Mouse (Mus musculus): ENCODE measurements around the gene Sdc1. TPM values are rescaled to one million over a fixed set of nuclear protein-coding genes. Genes with fewer than 3 reads are reported as not detected.

Gene Sdc1
- polyA plus RNA-seq, 1 experiment from 2014 or later, result 175 TPM

DNA sequence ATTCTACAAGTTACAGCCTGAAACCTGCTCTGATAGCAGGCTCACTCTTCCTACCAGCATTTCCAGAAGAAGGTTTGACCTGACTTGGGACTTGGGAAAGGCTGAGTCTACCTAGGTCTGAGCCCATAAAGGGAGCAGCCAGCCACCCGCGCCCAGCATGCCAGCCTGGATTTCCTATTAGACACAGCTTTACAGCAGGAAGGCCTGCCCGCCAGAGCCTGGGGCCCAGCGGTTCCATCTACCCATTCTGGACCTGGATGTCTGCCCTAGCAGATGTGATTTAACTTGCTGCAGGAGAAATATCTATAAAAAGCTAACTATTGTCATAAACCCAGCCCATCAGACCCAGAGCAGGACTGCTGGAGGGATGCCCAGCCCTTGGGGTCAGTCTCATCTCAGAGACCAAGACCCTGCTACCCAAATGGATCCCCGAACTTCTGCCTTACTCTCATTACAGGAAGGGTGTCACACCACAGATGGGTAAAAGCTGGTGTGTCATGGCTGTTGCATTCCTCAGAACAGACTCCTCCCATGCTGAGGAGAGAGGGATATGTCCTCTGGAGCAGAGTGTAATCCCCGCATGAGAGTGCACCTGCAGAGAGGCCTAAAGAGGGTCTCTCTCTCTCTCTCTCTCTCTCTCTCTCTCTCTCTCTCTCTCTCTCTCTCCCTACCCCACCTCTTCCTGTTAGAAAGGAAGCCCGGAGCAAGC lies 54.0 kb downstream of the Sdc1 start:
- Histone ChIP-seq H3K27me3 (ENCODE audit: control insufficient read depth, insufficient read depth, low read length) (no peaks in the 10 kb centered on the region), H3K4me2 (replicated peaks; ENCODE audit: low read depth) (no peak overlapping the region), H3K36me3 (ENCODE audit: control insufficient read depth, insufficient read depth, low read length) (no peaks in the 10 kb centered on the region), H3K9ac (ENCODE audit: low read length) (no peak overlapping the region), H3K27ac (replicated peaks) (no peak overlapping the region), H3K9me3 (ENCODE audit: control insufficient read depth, low read length) (no peaks in the 10 kb centered on the region), H3K4me1 (replicated peaks; ENCODE audit: control insufficient read depth, insufficient read depth) (no peaks in the 10 kb centered on the region), H3K4me3 (ENCODE audit: low read depth, low read length) (no peak overlapping the region)
- WGBS, result 64% methylated on average over 7 of the region's 7 CpGs
- TF ChIP-seq CTCF (IDR thresholded peaks at IDR 0.05; ENCODE audit: low read depth) (no peak), EP300 (optimal IDR thresholded peaks at IDR 0.05) (no peak)
- DNase-seq (ENCODE audit: low spot score) (no peak), ATAC-seq (ENCODE audit: low FRiP score, low TSS enrichment) (no peak)

DNA sequence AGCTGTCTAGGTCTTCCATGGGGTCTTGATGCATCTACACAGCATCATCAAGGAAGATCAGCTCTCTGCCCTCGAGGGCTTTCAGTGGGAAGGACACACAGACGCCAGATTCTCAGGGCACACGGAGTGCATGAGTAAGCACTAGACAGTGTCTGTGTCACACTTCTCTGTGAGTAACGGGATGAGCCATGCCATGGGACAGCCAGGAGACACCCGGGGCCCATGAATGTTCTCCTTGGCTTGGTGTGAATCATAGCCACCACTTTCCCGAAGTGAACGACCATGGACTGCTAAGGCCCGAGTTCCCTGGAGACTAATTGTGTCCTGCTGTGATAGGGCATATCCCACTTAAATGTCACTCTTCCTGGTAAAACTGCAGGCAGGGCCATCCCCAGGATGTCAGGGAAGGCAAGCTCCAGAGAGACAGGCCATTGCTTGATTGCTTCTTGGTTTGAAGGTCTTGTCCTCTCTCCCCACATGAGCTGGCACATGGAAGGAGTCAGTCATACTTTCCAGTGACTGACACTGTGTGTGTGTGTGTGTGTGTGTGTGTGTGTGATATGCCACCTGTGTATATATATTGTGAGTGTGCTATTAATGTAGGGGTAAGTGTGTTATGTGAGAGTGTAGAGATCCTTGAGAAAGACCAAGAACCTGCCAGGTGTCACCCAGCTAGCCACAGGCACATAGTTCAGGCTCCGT lies 56.0 kb downstream of the Sdc1 start:
- Histone ChIP-seq H3K9ac (ENCODE audit: low read length) (no peak overlapping the region), H3K36me3 (ENCODE audit: control insufficient read depth, insufficient read depth, low read length) (no peaks in the 10 kb centered on the region), H3K9me3 (ENCODE audit: control insufficient read depth, low read length) (no peaks in the 10 kb centered on the region), H3K4me3 (ENCODE audit: low read depth, low read length) (no peak overlapping the region), H3K4me2 (replicated peaks; ENCODE audit: low read depth) (no peak overlapping the region), H3K4me1 (replicated peaks; ENCODE audit: control insufficient read depth, insufficient read depth) (no peaks in the 10 kb centered on the region), H3K27me3 (ENCODE audit: control insufficient read depth, insufficient read depth, low read length) (no peaks in the 10 kb centered on the region), H3K27ac (replicated peaks) (no peak overlapping the region)
- 88% methylated on average over 9 of the region's 9 CpGs for WGBS
- DNase-seq (ENCODE audit: low spot score) (no peak), ATAC-seq (ENCODE audit: low FRiP score, low TSS enrichment) (no peak)
- TF ChIP-seq CTCF (IDR thresholded peaks at IDR 0.05; ENCODE audit: low read depth) (no peak), EP300 (optimal IDR thresholded peaks at IDR 0.05) (no peak)

DNA sequence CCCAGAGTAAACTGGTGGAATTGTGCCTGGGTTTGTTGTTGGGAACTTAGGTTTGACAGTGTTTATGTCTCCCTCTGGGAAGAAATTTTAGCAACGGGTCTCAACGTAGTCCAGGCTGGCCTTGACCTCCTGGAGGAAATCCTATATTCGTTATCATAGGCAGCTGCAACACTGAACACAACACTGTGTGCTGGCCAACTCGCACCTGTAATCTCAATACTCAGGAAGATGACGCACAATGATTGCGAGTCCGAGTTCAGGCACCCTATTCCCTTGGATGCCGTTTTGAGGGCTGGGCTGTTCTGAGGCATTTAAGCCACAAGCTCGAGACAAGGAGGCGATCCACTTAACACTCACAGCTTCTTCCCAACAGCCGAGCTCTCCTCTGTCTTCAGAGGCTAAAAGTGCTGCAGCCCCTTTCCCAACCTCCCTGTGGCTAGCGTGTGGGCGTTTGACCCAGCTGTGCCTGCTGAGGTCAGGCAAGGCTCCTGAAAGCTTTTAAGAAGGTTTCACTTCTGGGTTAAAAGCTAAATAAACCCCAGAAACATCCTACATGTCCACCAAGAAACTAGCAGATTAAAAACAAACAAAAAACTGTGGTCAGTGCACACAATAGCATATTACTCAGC lies 58.0 kb downstream of the Sdc1 start:
- 56% methylated on average over 13 of the region's 13 CpGs for WGBS
- no peaks in the 10 kb centered on the region for H3K9me3 ChIP-seq (ENCODE audit: control insufficient read depth, low read length)
- TF ChIP-seq EP300 (optimal IDR thresholded peaks at IDR 0.05), result no peak
- TF ChIP-seq CTCF (IDR thresholded peaks at IDR 0.05; ENCODE audit: low read depth), result no peak
- no peak overlapping the region for H3K4me3 ChIP-seq (ENCODE audit: low read depth, low read length)
- H3K27me3 ChIP-seq (ENCODE audit: control insufficient read depth, insufficient read depth, low read length), result no peaks in the 10 kb centered on the region
- no peaks in the 10 kb centered on the region for H3K36me3 ChIP-seq (ENCODE audit: control insufficient read depth, insufficient read depth, low read length)
- no peak overlapping the region for H3K4me2 ChIP-seq (replicated peaks; ENCODE audit: low read depth)
- no peak overlapping the region for H3K9ac ChIP-seq (ENCODE audit: low read length)
- no peak overlapping the region for H3K27ac ChIP-seq (replicated peaks)
- no peaks in the 10 kb centered on the region for H3K4me1 ChIP-seq (replicated peaks; ENCODE audit: control insufficient read depth, insufficient read depth)
- DNase-seq (ENCODE audit: low spot score) (no peak), ATAC-seq (ENCODE audit: low FRiP score, low TSS enrichment) (no peak)

DNA sequence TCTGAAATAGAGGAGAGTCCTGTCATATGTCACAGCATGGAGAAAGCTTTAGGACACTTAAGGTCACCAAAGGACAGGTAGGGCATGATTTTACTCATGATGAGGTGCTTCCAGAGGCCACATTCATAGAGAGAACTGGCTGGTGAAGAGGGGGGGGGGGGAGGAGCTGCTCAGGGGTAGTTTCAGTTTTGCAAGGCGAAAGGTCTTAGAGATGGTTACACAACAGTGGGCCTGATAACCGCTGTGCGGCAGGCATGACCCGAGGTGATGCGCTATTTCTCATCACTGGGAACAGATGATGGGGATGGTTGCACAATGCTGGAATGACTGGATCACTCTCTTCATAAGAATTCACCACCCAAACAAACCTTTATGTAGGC lies 58.5 kb downstream of the Sdc1 start:
- WGBS, result 73% methylated on average over 5 of the region's 5 CpGs
- H3K36me3 ChIP-seq (ENCODE audit: control insufficient read depth, insufficient read depth, low read length), result no peaks in the 10 kb centered on the region
- no peak overlapping the region for H3K4me3 ChIP-seq (ENCODE audit: low read depth, low read length)
- H3K27ac ChIP-seq (replicated peaks), result no peak overlapping the region
- H3K4me1 ChIP-seq (replicated peaks; ENCODE audit: control insufficient read depth, insufficient read depth), result no peaks in the 10 kb centered on the region
- no peaks in the 10 kb centered on the region for H3K9me3 ChIP-seq (ENCODE audit: control insufficient read depth, low read length)
- no peak overlapping the region for H3K4me2 ChIP-seq (replicated peaks; ENCODE audit: low read depth)
- H3K9ac ChIP-seq (ENCODE audit: low read length), result no peak overlapping the region
- H3K27me3 ChIP-seq (ENCODE audit: control insufficient read depth, insufficient read depth, low read length), result no peaks in the 10 kb centered on the region
- TF ChIP-seq EP300 (optimal IDR thresholded peaks at IDR 0.05), result no peak
- no peak for TF ChIP-seq CTCF (IDR thresholded peaks at IDR 0.05; ENCODE audit: low read depth)
- ATAC-seq (ENCODE audit: low FRiP score, low TSS enrichment), result no peak
- DNase-seq (ENCODE audit: low spot score), result no peak

DNA sequence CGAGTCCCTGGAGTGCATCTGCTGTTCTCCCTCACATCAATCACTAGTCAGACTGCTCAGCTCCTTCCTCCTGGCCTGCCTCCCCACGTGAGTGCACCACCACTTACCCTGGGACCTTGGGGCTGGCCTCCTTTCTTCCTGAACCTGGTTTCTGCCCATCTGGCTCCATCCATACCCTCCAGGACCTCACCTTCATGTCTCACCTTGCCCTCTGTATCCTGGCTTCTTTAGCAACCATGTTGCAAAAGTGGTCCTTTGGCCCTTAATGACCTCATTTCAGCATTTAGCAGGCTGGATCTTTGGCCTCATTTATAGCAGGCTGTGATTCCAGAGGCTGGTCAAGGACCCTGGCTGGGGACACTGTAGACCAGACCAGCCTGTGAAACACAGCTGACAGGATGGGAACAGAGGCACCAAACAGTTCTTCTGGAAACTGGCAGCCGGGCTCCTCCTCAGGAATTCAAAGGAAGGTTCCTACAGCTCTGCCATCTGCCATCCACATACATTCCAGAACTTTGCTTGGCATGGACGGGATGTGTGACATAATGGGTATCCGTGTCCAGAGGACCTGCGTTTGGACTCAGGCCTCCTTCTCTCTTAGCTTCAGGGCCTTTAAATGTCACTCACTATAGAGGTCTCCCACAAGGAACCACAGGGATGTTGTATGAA lies 60.0 kb downstream of the Sdc1 start:
- no peaks in the 10 kb centered on the region for H3K9me3 ChIP-seq (ENCODE audit: control insufficient read depth, low read length)
- no peaks in the 10 kb centered on the region for H3K4me1 ChIP-seq (replicated peaks; ENCODE audit: control insufficient read depth, insufficient read depth)
- no peaks in the 10 kb centered on the region for H3K36me3 ChIP-seq (ENCODE audit: control insufficient read depth, insufficient read depth, low read length)
- no peak overlapping the region for H3K9ac ChIP-seq (ENCODE audit: low read length)
- H3K27me3 ChIP-seq (ENCODE audit: control insufficient read depth, insufficient read depth, low read length), result no peaks in the 10 kb centered on the region
- no peak for ATAC-seq (ENCODE audit: low FRiP score, low TSS enrichment)
- no peak overlapping the region for H3K4me3 ChIP-seq (ENCODE audit: low read depth, low read length)
- TF ChIP-seq CTCF (IDR thresholded peaks at IDR 0.05; ENCODE audit: low read depth) (no peak), EP300 (optimal IDR thresholded peaks at IDR 0.05) (no peak)
- no peak overlapping the region for H3K27ac ChIP-seq (replicated peaks)
- WGBS, result 70% methylated on average over 6 of the region's 6 CpGs
- DNase-seq (ENCODE audit: low spot score), result no peak
- H3K4me2 ChIP-seq (replicated peaks; ENCODE audit: low read depth), result no peak overlapping the region

All from stomach, postnatal 0 days (tissue).